Mouse (Mus musculus): ENCODE measurements around the gene Casp6.

GRCm38 (mm10) chr3:129943813-129944212 is 42.6 kb downstream of the Casp6 start:
- TF ChIP-seq POLR2A (IDR thresholded peaks at IDR 0.05; ENCODE audit: low read depth, low read length) (no peak), MXI1 (IDR thresholded peaks at IDR 0.05; ENCODE audit: low read depth, low read length) (no peak), BHLHE40 (IDR thresholded peaks at IDR 0.05; ENCODE audit: low read depth, low read length) (no peak), CTCF (conservative IDR thresholded peaks at IDR 0.05 in 1 of 2, IDR thresholded peaks at IDR 0.05 in 1 of 2; ENCODE audit: low read depth in 2 of 2, low read length in 2 of 2) (no peak), GABPA (IDR thresholded peaks at IDR 0.05; ENCODE audit: insufficient replicate concordance, low read depth, low read length) (no peak), ZC3H11A (IDR thresholded peaks at IDR 0.05; ENCODE audit: low read depth, low read length) (no peak), POLR2AphosphoS2 (IDR thresholded peaks at IDR 0.05; ENCODE audit: low read depth, low read length) (no peak), EP300 (IDR thresholded peaks at IDR 0.05; ENCODE audit: low read length) (no peak), TCF12 (IDR thresholded peaks at IDR 0.05; ENCODE audit: low read depth, low read length) (no peak), MEF2A (IDR thresholded peaks at IDR 0.05; ENCODE audit: borderline replicate concordance, low read depth, low read length) (no peak), ETS1 (conservative IDR thresholded peaks at IDR 0.05; ENCODE audit: low read depth, low read length) (no peak), NRF1 (IDR thresholded peaks at IDR 0.05; ENCODE audit: low read depth, low read length) (no peak), USF1 (IDR thresholded peaks at IDR 0.05; ENCODE audit: low read depth, low read length) (no peak), UBTF (IDR thresholded peaks at IDR 0.05; ENCODE audit: low read depth, low read length) (no peak)
